Mouse (Mus musculus) MEL (cell line): Measurements from ENCODE around the gene Hps6.

Source experiments
- POLR2A ChIP-seq, 2 experiments: IDR thresholded peaks; 2 replicates each; pipeline ENCODE4 v1.6.1; 2011 to 2012; ENCODE audit warnings: low read length in 2 of 2, mild to moderate bottlenecking in 2 of 2, control low read depth in 1 of 2, improper control_type of control experiment in 1 of 2, low read depth in 1 of 2, moderate library complexity in 1 of 2; ENCODE audit not compliant: control insufficient read depth in 1 of 2, insufficient read depth in 1 of 2, poor library complexity in 1 of 2
- USF2 ChIP-seq, 2 experiments: IDR thresholded peaks; 2 replicates each; pipeline ENCODE4 v1.6.1; 2011 to 2012; ENCODE audit warnings: improper control_type of control experiment in 2 of 2, low read length in 2 of 2, borderline replicate concordance in 1 of 2, inconsistent platforms in 1 of 2, low read depth in 1 of 2, mild to moderate bottlenecking in 1 of 2; ENCODE audit not compliant: insufficient read depth in 1 of 2

DNA sequence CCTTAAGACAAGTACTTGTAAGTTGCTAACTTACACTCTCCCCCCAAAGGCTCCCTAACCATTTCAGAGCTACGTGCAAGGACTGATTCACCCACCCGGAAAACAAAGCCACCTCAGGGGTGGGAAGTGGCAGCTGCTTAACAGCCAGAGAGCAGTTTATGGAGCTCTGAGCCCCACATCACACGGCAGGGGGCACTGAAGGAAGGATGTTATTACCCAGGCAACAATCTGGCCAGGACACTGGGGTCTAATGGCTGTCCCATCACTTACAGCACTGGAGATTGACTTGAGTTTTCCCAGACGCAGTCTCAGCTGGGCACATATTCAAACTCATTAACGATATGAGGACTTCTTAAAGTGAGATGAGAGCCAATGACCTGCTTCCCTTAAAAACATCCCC, 42.5 kb upstream of the Hps6 start:
- TF ChIP-seq POLR2A (IDR thresholded peaks at IDR 0.05; ENCODE audit: control insufficient read depth in 1 of 2, insufficient read depth in 1 of 2, low read depth in 1 of 2, low read length in 2 of 2, poor library complexity in 1 of 2) (no peak), USF2 (IDR thresholded peaks at IDR 0.05; ENCODE audit: borderline replicate concordance in 1 of 2, insufficient read depth in 1 of 2, low read depth in 1 of 2, low read length in 2 of 2) (no peak)
